Mouse (Mus musculus): ENCODE results near the gene Cdkal1.

GRCm38 (mm10) chr13:29806871-29807270 lies 48.6 kb downstream of the Cdkal1 start:
- TF ChIP-seq CTCF (IDR thresholded peaks at IDR 0.05) (no peak), EP300 (IDR thresholded peaks at IDR 0.05; ENCODE audit: insufficient read depth, low read depth, low read length) (no peak), POLR2A (IDR thresholded peaks at IDR 0.05; ENCODE audit: insufficient read depth, low read depth, low read length) (no peak)
